Mouse (Mus musculus) E14TG2a.4 (cell line): ENCODE data around the gene Tbc1d12.

Source experiments
- CTCF ChIP-seq: conservative IDR thresholded peaks from 2 replicates; pipeline ENCODE4 v1.5.1; 2014; ENCODE audit warnings: low read length
- NANOG ChIP-seq: IDR thresholded peaks from 2 replicates; pipeline ENCODE4 v1.6.1; 2014; ENCODE audit warnings: borderline replicate concordance, low read length, mixed read lengths
- POU5F1 ChIP-seq: IDR thresholded peaks from 2 replicates; pipeline ENCODE4 v1.6.1; 2014; ENCODE audit warnings: low read length, borderline replicate concordance

DNA sequence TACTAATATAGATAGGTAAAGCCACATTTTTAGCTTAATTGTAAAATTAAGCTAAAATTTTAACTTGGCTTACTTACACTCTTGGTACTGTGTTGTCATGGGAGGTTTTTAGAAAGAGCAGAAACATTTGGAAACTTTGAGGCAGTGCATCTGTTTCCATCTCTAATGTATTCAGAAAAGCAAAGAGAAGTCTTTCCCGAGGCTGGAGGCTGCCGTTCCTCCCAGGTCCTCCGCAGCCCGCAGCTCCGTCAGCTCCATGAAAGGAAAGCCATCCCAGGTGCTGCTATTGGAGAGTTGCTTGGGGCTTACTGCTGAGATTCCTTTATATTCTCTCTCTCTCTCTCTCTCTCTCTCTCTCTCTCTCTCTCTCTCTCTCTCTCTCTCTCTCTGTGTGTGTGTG lies 8.4 kb downstream of the Tbc1d12 start:
- TF ChIP-seq CTCF (no peak), POU5F1 (no peak), NANOG (no peak)
